Comparison of ENCODE assay signal across 22 mouse cellular contexts in the genomic region with DNA sequence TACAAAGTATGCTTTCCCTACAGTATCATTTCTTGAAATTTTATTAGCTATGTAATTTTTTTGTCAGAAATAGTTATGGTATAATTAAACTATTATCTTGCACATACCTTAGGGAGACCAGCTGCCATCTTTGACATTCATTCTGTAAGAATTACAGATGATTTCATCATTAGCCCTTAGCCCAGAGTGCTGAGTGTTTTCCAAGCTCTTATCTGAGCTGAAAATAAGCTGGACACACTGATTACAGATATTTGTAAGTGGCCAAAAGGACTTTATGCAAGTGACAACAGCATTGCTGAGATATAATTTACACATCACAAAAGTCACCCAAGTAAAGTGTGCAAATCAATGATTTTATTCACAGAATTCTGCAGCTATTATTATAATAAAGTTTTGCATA. TPM values are rescaled to one million over a fixed set of nuclear protein-coding genes. Genes with fewer than 3 reads are reported as not detected.
DNase-seq lines count a peak whose midpoint lies in the region; ATAC-seq and TF ChIP-seq lines count a peak whose summit lies in the region.
"Had no signal": no experiment of that assay in that cellular context is flagged by ENCODE, and none has a peak within 500 bp of the region (broad histone marks: within the 10 kb centered on the region; RNA-seq: fewer than 3 reads in every experiment).

No protein-coding gene starts in this region.

- no peaks in the 10 kb centered on the region for H3K4me1 ChIP-seq in liver, embryonic 14.5 days (replicated peaks; ENCODE audit: control insufficient read depth in 2 of 2, insufficient read depth in 2 of 2, low read length in 1 of 2)
- H3K4me1 ChIP-seq: hindbrain, embryonic 10.5 days; hindbrain, embryonic 13.5 days; intestine, embryonic 15.5 days had no signal

- no peaks in the 10 kb centered on the region for H3K27me3 ChIP-seq in liver, embryonic 14.5 days (ENCODE audit: control insufficient read depth, insufficient read depth, low read length)
- no peaks in the 10 kb centered on the region for H3K27me3 ChIP-seq in myocyte (ENCODE audit: control insufficient read depth, insufficient read depth, insufficient read length)
- H3K27me3 ChIP-seq: hindbrain, embryonic 13.5 days; intestine, embryonic 15.5 days had no signal

- intact Hi-C loops in heart, postnatal 14 days (cut with DNase I): loop anchor here (5.0 kb wide), 1 partner anchor 78 kb away; no protein-coding TSS in a partner anchor

- H3K27ac ChIP-seq in liver, embryonic 14.5 days: no peak overlapping the region
- H3K27ac ChIP-seq: gastrocnemius, adult 2 months; hindbrain, embryonic 10.5 days; hindbrain, embryonic 13.5 days; intestine, embryonic 15.5 days had no signal

- H3K4me3 ChIP-seq in liver, embryonic 14.5 days (ENCODE audit: insufficient read depth in 1 of 2, low read depth in 2 of 2, low read length in 2 of 2): no peak overlapping the region
- no peak overlapping the region for H3K4me3 ChIP-seq in myocyte
- H3K4me3 ChIP-seq: gastrocnemius, adult 2 months; hindbrain, embryonic 10.5 days; hindbrain, embryonic 13.5 days; intestine, embryonic 15.5 days had no signal

- no peak for TF ChIP-seq POLR2A in myocyte (IDR thresholded peaks at IDR 0.05; ENCODE audit: insufficient read length, low read depth)

- no peaks in the 10 kb centered on the region for H3K9me3 ChIP-seq in liver, embryonic 14.5 days (ENCODE audit: control insufficient read depth, low read length)
- H3K9me3 ChIP-seq: hindbrain, embryonic 10.5 days; hindbrain, embryonic 13.5 days; intestine, embryonic 15.5 days had no signal

- H3K9ac ChIP-seq in liver, embryonic 14.5 days (replicated peaks): no peak overlapping the region
- H3K9ac ChIP-seq: forebrain, postnatal 0 days; hindbrain, embryonic 13.5 days; intestine, embryonic 15.5 days had no signal

- peaks cover 40% of the 10 kb centered on the region for H3K36me3 ChIP-seq in liver, embryonic 14.5 days (replicated peaks; ENCODE audit: control insufficient read depth, insufficient read depth, low read depth)
- H3K36me3 ChIP-seq in myocyte (ENCODE audit: control insufficient read depth, insufficient read depth): peaks cover 17% of the 10 kb centered on the region
- H3K36me3 ChIP-seq: intestine, embryonic 15.5 days had no signal

- peak; percentile 40; the same call in 1 of the 2 replicates for TF ChIP-seq EP300 in liver, embryonic 14.5 days (IDR thresholded peaks at IDR 0.05; ENCODE audit: low read depth)

- no peak overlapping the region for H3K4me2 ChIP-seq in liver, embryonic 14.5 days (ENCODE audit: low read depth)
- no peak overlapping the region for H3K4me2 ChIP-seq in myocyte (ENCODE audit: low read depth)
- H3K4me2 ChIP-seq: heart, embryonic 11.5 days; hindbrain, embryonic 13.5 days; intestine, embryonic 15.5 days had no signal

- no peaks in the 10 kb centered on the region for H3K79me2 ChIP-seq in myocyte (ENCODE audit: control insufficient read depth, insufficient read depth)

- peak in 1 of 3 experiments; percentile 9 for DNase-seq in liver, embryonic 14.5 days (ENCODE audit: low read depth in 3 of 3, low spot score in 3 of 3)
- no peak for DNase-seq in liver
- DNase-seq in MN1 (ENCODE audit: low spot score): peak; percentile 40
- no peak for DNase-seq in heart, postnatal 14 days
- no peak for DNase-seq in cerebellum, adult 11-12 months
- DNase-seq: adrenal gland, adult 8-10 months; adrenal gland, postnatal 25 days; cerebellum, adult 18-20 months; cerebellum, adult 9-10 months; cerebellum, postnatal 14 days; forebrain, postnatal 0 days; gastrocnemius, adult 2 months; gastrocnemius, postnatal 14 days; heart, adult 11 months; heart, postnatal 36 days had no signal

- ATAC-seq in liver, embryonic 14.5 days (ENCODE audit: insufficient read depth): no peak
- ATAC-seq: forebrain, embryonic 14.5 days; forebrain, postnatal 0 days; hindbrain, embryonic 16.5 days; intestine, embryonic 15.5 days had no signal

- no peak overlapping the region for H3ac ChIP-seq in myocyte (ENCODE audit: control insufficient read depth, insufficient read length)

- TF ChIP-seq CTCF in liver, embryonic 14.5 days (IDR thresholded peaks at IDR 0.05; ENCODE audit: low read depth): no peak

TF ChIP-seq in myocyte, 11 proteins besides CTCF, POLR2A, EP300 and RAD21:
- TF ChIP-seq USF1 (IDR thresholded peaks at IDR 0.05; ENCODE audit: low read depth): no peak
- peak; percentile 93 for TF ChIP-seq CEBPB (IDR thresholded peaks at IDR 0.05; ENCODE audit: insufficient read depth, poor library complexity, severe bottlenecking)

RNA-seq across cellular contexts. Expression of gene Dennd4a, which starts 48.9 kb away (rescaled TPM):
- polyA plus RNA-seq in liver, embryonic 14.5 days (2012; rRNA removed): 29.0 and 36.1 TPM in 2 replicates
- 29.3 and 32.5 TPM in 2 replicates for polyA plus RNA-seq in liver, embryonic 14.5 days (2014; fragmentation: Nextera tagmentation; extraction: Ambion mirVana)
- polyA plus RNA-seq in myocyte (2012; fragmentation: generic; extraction: Trizol): 5.0 TPM
- 10 to 100 TPM; 10.6 to 12.6 TPM for total RNA-seq in heart, postnatal 14 days (2021)
